Mouse (Mus musculus) CH12.LX (cell line): ENCODE measurements around the gene Dnase2a.

Experiments used
- POLR2A ChIP-seq: IDR thresholded peaks from 2 replicates; pipeline ENCODE4 v1.6.1; 2011; ENCODE audit warnings: low read depth, mild to moderate bottlenecking, improper control_type of control experiment, low read length
- USF2 ChIP-seq: conservative IDR thresholded peaks from 2 replicates; pipeline ENCODE4 v1.6.1; 2011; ENCODE audit warnings: low read depth, low read length, improper control_type of control experiment
- ZNF384 ChIP-seq: IDR thresholded peaks from 2 replicates; pipeline ENCODE4 v1.6.1; 2012; ENCODE audit warnings: low read depth, low read length, improper control_type of control experiment, inconsistent platforms

- no peak for TF ChIP-seq USF2
- no peak for TF ChIP-seq POLR2A
- no peak for TF ChIP-seq ZNF384
These were observed 41.4 kb downstream of the Dnase2a start for GRCm38 (mm10) chr8:84949753-84950152.
